Mouse (Mus musculus) adipocyte (in vitro differentiated cells): ENCODE measurements at regions not wholly inside any gene's neighbourhood (a gene's known extent, or its start where the extent isn't known, plus 50 kb on each side); places are given as distances from the start of the nearest gene placed in this dataset.
"Not testable (repeated sequence)": the region's sequence is repeated elsewhere in the genome, so short reads cannot be mapped to it uniquely, and the experiment has no call there.

ENCODE experiments used
- DNase-seq: peaks from one replicate; pipeline ENCODE4 v3.0.0-alpha.2; 2016; ENCODE audit warnings: low spot score

DNA sequence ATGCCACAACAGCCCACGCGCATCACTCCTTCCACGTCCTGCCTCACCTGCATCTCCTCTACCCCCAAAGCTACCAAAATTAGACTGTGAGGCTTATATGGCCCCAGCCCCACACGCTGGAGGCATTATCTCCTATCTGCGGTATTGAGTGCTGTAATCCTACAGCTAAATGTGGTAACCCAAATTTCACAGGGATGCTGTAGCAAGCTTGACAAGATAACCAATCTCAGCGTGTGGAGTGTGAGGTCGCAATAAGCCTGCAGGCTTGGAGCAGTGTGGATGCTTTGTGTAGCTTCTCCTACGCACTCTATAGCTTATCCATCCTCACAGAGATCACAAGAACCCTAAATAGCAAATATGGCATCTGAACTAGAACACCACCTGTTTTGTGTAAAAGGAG lies 251.2 kb upstream of the Kcnh8 start:
- no peak for DNase-seq

DNA sequence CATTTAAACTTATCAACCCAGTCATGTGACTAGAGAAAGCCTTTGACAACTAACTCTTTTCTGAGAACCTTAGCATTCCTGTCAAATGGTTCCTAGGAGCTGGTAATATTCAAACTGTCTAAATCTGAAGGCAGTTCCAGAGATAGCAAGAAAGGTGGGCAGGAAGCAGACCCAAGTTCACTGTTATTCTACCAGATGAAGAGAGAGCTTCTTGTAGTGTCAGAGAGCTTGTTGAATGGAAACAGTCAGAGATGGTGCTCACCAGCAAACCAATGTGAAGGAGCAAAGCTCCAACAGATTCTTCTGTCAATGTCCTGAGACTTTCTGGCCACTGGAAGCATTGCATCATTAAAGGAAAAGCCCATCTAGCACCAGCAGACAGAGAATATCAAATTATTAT lies 251.8 kb upstream of the Kcnh8 start:
- no peak for DNase-seq

DNA sequence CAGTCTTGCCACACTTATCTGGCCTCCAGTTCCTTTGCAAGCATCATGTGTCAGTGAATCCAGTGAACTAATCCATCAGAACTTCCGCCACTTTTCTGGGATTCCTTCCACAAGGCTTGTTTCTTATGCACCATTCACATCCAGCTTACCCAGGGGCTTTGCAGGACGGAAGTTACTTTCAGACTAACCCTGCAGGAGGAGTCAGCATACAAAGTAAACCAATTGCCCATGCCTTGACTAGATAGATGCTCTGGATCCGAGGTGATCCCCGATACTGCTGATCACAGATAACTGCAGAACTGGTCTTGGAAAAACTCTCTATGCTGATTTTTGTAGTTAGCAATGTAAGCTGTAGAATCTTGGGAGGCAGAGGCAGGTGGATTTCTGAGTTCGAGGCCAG lies 252.6 kb upstream of the Kcnh8 start:
- no peak for DNase-seq

DNA sequence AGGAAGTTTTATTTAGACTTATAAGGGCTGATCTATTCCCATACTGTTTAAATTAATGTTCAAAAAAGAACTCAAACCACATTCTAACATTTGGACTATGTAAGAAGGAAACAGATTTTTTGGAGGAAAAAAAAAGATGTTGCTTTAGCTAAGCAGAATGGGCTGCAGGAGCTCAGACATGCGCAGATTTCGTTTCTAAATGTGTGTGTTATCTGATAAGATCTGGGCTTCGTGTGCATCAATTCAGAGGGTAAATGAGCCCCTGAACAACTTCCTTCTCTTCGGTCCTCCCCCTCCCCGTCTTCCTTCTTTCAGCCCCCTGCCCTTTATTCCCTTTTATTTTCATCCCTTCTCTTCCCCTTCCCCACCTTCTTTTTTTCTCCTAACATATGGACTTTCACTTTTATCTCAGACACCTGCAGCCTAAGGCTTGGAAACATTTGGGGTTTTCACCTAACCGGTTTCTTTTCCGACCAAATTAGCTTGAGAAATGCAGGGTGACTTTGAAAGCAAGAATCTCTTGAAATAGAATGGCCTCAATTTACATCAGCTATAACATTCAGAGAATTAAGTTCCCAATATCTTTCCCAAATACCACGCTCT lies 253.9 kb upstream of the Kcnh8 start:
- no peak for DNase-seq

DNA sequence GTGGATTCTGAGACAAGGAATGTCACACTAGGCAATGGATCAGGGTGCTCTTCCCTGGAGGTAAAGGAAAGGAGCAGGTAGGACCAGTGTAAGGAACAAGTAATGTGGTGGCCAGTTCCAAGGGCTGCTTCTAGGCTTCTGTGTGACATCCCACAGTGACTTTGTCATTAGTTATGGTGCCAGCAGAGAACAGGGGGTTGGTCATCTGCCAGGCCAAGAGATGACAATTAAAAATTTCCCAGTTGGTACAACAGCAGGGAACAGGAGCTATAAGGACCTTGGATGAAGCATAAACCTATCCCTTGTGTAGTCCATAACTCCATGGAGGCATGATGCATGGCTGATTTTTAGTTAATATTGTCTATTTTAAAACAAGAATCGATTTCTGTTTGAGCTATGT lies 281.9 kb upstream of the Kcnh8 start:
- DNase-seq: no peak

DNA sequence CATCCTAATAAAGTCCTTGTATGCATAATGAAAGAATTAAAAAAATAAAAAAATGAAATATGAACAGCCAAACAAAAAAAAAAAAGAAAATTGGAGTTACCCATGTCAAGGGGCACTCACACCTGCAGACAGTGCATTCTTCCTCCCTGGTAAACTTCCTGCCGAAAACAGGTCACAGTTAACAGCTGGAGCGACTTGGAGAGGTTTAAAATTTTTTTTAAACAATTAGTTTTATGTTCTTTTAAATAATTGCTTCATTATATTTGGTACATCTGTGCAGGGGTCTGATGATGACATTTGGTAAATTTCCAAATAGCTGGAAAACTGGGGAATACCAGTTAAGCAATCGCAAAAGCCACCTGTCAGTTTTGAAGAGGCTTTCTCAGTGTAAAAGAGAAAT lies 285.5 kb upstream of the Kcnh8 start:
- DNase-seq: no peak

DNA sequence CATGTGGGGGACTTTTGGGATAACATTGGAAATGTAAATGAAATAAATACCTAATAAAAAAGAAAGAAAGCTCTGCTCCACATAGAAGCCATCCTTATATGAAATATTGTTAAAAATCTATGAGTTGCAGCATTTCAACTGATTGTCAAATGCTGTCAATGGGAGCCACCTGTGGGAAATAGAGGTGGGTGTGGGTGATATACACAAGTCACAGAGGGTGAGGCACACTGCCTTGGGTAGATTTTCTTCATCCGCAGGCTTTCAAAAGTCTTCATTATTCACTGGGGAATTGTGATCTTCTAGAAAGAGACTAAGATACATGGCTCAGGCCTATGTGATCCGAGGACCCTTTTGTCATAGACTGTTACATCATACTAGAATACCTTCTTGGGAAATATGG lies 286.6 kb upstream of the Kcnh8 start:
- DNase-seq: no peak

DNA sequence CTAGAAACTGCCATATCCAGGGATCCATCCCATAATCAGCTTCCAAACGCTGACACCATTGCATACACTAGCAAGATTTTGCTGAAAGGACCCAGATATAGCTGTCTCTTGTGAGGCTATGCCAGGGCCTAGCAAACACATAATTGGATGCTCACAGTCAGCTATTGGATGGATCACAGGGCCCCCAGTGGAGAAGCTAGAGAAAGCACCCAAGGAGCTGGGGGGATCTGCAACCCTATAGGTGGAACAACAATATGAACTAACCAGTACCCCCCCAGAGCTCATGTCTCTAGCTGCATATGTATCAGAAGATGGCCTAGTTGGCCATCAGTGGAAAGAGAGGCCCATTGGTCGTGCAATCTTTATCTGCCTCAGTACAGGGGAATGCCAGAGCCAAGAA lies 287.1 kb upstream of the Kcnh8 start:
- DNase-seq: not testable (repeated sequence)

DNA sequence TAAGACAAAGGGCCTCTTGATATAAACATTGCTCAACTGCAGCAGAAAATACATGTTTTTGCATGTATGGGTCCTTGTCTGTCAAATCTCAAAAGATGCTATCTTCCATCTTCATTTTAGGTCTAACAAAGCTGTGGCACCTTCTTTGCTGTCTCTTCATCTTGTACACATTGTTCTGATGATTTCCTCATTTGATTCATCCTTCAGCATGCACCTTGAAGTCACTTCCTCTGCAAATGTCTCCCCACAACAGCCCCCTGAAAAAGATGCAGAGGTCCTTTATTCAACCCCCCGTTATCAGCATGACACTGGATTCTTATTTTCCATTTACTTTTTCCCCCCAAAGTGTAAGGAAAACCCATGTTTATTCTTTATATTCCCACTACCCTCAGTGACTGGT lies 290.5 kb upstream of the Kcnh8 start:
- DNase-seq: no peak

DNA sequence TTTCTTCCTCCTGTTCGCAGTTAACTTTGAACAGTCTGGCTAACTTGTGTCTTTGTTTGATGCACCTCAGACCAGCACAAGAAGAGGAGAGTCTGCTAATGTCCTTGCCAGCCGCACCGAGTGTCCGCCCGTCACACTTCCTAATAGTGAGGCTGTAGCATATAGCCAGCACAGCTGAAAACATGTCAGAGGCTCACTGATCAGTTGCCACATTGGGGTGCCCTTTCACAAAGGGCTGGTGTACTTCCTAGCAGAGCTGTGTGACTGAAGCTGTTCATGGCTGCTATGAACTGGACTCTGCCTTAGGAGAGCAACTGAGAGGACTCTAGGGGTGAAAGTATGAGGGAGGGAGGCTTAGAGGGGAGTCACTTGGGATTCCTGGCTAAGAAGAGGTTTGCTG lies 293.7 kb upstream of the Kcnh8 start:
- DNase-seq: no peak

DNA sequence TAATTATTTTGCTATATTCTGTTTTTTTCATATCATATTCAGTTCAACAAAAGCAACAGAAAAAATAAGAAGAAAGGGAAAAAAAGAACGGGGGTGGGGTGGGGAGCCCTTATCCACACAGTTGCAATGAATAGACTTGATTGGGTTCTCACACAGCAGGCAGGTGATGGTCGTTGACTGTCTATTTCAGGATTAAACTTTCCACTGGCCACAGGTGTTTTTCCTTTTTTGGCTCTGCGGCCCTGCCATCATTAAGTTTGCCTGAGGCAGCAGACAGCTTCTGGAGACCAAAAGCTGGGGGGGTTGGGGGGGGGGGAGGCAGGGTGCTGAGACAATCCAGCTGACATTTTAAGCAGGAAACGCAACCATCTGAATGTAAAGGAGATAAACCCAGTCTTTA lies 298.4 kb upstream of the Kcnh8 start:
- DNase-seq: no peak

DNA sequence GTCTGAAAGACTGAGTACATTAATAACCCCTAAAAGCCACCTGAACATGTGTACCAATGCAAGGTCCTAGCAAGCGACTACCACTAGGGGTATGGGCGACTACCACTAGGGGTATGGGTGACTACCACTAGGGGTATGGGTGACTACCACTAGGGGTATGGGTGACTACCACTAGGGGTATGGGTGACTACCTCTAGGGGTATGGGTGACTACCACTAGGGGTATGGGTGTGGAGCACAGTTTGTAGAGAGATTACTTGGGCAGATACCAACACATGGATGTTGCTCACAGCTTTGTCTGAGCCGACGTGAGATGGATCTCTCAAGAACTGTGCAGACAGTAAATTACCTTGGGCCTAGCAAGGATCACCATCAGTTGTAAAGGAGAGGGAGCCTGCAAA lies 299.2 kb upstream of the Kcnh8 start:
- DNase-seq: no peak

DNA sequence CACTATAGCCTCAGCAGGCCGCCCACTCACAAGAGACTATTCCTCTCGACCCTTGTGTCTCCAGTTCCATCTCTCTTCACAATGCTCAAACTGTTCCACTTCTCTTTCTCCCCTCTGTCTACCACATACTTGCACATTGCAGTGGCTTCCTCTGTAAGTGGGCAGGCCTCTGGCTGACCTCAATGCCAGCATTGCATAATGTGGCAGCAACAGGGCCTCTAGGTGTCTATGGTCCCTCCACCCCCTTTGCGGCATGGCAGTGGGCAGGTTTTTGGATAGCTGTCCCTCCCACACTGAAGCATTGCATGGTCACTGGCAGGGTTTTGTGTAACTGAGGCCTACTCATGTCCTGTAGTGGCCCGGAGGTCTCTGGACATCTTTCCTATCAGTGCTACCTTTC lies 302.7 kb upstream of the Kcnh8 start:
- no peak for DNase-seq

DNA sequence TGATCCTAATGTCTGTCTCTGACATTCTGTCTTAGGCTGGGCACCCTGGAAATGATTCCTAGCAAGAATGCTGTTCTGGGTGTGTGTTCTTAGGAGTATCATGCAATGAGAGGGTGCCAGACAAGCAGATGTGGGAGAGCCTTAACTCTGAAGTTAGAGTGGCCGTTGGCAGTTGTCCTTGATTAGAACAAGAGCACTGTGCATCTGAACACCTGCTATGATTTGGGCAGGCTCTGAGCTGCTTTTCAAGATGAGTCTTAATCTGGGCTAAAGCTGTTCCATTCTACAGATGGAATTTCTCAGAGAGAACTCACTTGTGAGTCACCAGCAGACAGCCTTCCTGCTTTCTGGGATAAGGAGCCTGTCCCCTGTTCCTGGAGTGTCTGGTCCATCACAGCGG lies 317.1 kb upstream of the Kcnh8 start:
- DNase-seq: no peak

DNA sequence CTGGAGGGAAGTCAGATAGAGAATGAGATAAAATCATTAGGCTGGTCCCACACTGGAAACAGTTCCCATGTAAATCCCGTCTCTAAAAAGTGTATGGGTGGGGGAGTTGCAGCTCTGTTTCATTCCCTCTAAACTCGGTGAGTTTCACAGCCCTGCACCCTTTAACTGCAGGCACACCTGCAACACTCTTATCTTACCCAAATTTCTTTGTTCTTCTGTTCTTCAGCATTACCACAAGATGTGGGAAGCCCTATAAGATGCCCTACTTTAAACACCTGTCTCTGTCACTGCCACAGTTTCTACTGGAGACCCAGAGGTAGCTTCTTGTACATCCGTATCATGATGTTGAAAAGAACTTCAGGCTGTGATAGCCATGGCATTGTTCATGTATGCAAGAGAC lies 320.2 kb upstream of the Kcnh8 start:
- DNase-seq: no peak

DNA sequence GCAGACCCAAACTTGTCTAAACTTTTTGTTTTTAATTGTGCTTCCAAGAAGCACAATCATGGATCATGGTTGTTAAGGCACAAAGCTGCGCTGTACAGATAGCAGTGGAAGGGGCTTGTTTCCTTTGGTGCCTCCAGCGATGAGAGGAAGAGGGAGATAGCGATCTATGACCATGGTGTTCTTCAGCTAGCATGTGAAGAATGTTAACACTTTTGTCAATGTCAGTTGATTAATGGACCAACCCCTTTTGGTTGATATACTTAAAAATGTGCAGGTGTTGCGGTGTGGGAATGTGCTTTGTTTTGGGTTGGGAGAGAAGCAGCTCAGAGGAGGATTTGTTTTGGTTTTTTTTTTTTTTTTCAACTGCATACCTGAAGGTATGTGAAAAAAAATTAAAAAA lies 324.0 kb upstream of the Kcnh8 start:
- no peak for DNase-seq

DNA sequence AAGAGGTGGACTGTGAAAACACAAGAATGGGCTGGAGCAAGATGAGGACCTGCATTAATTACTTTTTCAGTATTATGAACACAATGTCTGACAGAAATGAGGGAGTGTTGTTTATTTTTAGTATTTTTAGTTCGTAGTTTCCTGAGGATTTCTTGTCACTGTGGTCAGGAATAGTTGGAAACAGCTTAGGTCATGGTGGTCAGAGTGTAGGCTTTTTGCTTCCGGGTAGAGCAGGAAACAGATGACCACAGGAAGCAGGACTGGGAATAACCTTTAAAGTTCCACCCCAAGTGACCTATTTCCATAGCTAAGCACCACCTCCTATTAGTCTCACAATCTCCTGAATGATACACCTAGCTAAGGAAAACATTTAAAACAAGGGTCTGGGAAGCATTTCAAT lies 333.7 kb upstream of the Kcnh8 start:
- DNase-seq: no peak

DNA sequence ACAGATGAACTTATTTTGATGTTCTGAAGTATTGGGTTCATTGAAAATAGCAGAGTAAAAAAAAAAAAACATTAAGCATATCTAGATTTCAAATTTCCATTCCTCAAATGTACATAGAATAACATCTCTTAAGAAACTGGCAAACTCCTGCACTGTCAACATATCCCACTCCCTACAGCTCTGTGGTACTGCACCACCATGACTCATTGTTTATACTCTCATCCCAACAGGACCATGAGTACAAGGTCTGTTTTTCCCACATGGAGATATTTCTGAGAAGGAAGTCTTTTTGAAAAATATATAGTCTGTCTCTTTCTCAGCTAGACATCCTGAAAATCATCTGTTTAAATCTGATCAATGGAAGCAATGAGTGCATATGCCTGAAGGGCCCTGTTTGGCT lies 351.2 kb upstream of the Kcnh8 start:
- no peak for DNase-seq

DNA sequence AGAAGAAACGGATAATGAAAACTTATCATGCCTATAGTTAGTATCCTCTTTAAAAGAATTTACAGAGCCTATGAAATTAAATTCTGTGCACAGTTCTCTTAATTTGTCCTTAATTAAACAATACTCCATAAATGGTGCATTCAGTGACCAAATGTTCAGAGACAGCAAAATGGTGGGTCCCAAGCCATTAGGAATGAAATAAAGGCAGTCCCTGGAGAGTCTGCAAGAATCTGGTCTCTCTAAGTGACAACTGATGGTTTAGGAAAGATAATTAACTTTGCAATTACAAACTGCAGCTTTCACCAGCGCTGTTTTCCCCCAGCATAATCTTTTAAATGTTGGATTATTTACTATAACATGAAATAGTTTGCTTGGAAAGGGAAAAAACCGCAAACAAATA lies 376.9 kb upstream of the Kcnh8 start:
- no peak for DNase-seq

DNA sequence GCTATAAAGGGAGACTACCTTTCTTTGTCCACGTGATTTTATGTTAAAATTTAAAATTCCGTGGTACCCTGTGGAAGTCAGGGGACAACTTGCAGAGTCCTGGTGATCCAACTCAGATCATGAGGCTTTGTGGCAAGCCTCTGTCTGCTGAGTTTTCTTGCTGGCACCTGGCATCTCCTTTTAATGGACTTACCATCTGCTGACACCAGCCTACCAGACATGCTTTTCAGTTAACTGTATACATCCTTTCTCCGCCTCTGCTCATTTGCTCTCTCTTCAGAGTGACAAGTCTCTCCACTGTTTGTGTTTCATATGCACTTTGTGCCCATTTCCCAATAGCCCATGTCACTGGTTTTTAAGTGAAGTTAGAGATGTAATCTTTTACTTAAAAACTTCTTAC lies 382.1 kb upstream of the Kcnh8 start:
- DNase-seq: no peak

DNA sequence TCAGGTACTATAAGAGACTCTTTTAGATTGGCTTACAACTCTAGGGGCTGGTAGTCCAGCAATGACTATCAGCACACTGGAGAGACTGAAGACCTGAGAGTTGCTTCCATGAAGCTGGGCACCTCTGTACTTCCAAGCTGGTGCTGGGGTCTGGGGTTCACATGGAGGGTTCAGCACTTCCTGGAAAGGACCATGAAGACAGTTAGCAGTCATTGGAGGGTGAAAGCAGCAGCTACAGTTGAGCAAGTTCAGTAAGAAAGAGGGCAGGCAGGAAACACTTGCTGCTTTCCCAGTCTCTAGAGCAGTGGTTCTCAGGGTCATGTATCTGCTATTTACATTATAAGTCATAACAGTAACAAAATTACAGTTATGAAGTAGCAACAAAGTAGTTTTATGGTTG lies 384.3 kb upstream of the Satb1 start:
- no peak for DNase-seq

DNA sequence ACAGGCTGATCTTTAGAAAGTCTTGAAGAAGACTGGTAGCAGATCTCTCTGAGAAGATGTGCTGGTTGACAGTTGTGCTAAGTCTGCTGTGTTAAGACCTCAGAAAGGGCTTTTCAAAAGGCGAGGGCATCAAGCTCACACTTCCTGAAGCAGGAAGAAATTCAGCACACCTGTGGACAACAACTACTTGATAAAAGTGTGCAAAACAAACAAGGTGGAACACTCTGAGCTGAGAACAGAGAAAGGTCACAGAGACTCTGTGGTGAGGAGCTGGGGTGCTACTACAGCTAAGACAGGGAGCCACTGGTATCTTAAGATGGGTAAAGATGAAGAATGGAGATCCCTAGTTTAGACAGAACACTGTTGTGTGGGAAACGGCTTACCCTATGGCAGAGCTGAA lies 379.9 kb upstream of the Satb1 start:
- no peak for DNase-seq

DNA sequence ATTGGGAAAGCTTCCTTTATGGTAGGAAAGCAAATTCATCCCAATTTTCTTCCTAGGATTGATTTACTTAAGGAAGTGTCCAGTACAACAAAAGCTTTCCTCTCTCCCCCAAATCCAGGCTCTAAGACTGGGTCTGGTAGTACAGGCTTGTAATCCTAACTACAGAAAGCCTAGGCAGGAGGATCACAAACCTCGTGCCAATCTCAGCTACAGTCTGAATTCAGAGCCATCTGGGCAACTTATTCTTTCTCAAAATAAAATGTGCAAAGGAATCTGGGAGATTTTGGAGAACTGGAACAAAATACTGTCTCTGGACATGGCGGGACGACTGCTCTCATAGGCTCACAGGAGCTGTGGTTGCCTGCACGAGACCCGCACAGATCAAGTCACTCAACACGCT lies 377.4 kb upstream of the Satb1 start:
- DNase-seq: no peak

DNA sequence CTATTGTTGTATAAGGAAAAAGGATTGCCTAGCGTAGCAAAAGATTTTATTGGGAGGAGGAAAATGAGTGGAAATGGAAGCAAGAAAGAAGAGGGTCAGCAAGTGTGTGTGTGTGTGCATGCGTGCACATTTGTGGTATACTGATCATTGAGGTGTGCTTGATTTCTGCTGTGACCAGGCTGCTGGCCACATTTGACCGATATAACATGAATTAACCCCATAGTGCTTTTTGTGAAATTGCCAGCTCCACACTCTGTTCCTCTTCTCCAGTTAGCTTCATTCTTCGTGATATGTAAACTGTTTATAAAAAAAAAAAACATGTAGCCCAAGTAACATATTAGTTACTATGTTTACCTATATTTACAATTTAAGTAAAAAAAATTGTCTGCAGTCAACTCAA lies 364.6 kb upstream of the Satb1 start:
- no peak for DNase-seq

DNA sequence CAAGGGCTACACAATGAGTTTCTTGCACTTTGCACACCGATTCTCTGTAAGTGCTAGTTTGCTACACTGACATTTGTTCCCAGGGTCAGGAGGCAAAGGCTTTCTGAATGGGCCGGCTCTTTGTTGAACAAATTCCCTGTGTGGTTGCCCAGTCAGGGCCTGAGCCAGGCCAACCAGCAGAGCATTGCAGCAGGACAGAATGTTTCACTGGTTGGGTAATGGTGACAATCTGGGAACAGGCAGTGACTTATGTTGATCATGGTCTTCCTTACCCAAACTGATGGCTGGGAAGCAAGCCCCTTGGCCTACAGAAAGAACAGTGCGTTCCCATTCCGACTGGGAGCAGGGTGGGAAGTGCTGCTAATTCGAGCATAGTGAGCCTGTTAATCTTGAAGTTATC lies 363.7 kb upstream of the Satb1 start:
- peak; percentile 3 for DNase-seq
